Mouse (Mus musculus) liver, embryonic 11.5 days (tissue): ENCODE measurements around the gene Tspan31. TPM values are rescaled to one million over a fixed set of nuclear protein-coding genes. Genes with fewer than 3 reads are reported as not detected.

Experiments
- ATAC-seq: fragments of 200-750 bp; cut with Nextera tagmentation; replicated peaks from 2 replicates; pipeline ENCODE4 v1.8.0; 2017; ENCODE audit warnings: moderate number of reproducible peaks, mild to moderate bottlenecking, moderate TSS enrichment, moderate library complexity; ENCODE audit not compliant: low FRiP score
- DNase-seq: peaks from one replicate; pipeline ENCODE4 v3.0.0-alpha.2; 2017; ENCODE audit warnings: low spot score
- H3K27ac ChIP-seq: fragments of 300-500 bp; sonication (generic); 2 replicates; pipeline ENCODE4 v1.5.1; 2014; ENCODE audit warnings: mild to moderate bottlenecking, low read depth, low read length, control low read depth
- H3K27me3 ChIP-seq: fragments of 300-500 bp; sonication (generic); replicated peaks from 2 replicates; pipeline ENCODE4 v1.6.1; 2014; ENCODE audit warnings: low read length, mixed read lengths; ENCODE audit not compliant: control insufficient read depth, insufficient read depth
- H3K36me3 ChIP-seq: fragments of 300-500 bp; sonication (generic); 2 replicates; pipeline ENCODE4 v1.6.1; 2014; ENCODE audit warnings: mild to moderate bottlenecking, low read length, moderate library complexity, mixed read lengths; ENCODE audit not compliant: control insufficient read depth, insufficient read depth
- H3K4me1 ChIP-seq: fragments of 300-500 bp; sonication (generic); replicated peaks from 2 replicates; pipeline ENCODE4 v1.6.1; 2014; ENCODE audit warnings: low read length, mixed read lengths; ENCODE audit not compliant: control insufficient read depth, insufficient read depth
- H3K4me2 ChIP-seq: fragments of 300-500 bp; sonication (generic); 2 replicates; pipeline ENCODE4 v1.6.1; 2014; ENCODE audit warnings: mild to moderate bottlenecking, control low read depth, moderate library complexity
- H3K4me3 ChIP-seq: fragments of 300-500 bp; sonication (generic); 2 replicates; pipeline ENCODE4 v1.5.1; 2014; ENCODE audit warnings: low read depth, low read length, control low read depth
- H3K9ac ChIP-seq: fragments of 300-500 bp; sonication (generic); 2 replicates; pipeline ENCODE4 v1.6.1; 2014; ENCODE audit warnings: low read depth, low read length, control low read depth
- H3K9me3 ChIP-seq: fragments of 300-500 bp; sonication (generic); 2 replicates; pipeline ENCODE4 v1.6.1; 2016; ENCODE audit warnings: low read length, inconsistent platforms, mixed read lengths; ENCODE audit not compliant: control insufficient read depth
- WGBS: fragments of 180-500 bp; shearing (Covaris S2); extraction: QIAGEN DNeasy Blood & Tissue Kit; methylation state at CpG from one replicate; pipeline ENCODE4 v1.1.7; 2014; 5-methylcytosine and 5-hydroxymethylcytosine counted together
- polyA plus RNA-seq: library from polyadenylated mRNA; unstranded; fragments of >200 nt; fragmentation: Nextera tagmentation; extraction: Ambion mirVana; gene quantifications from 2 replicates; pipeline ENCODE4 v1.2.1, GENCODE M21; 2014

The Tspan31 gene
- polyA plus RNA-seq, 1 experiment from 2014 or later: 121 TPM

DNA sequence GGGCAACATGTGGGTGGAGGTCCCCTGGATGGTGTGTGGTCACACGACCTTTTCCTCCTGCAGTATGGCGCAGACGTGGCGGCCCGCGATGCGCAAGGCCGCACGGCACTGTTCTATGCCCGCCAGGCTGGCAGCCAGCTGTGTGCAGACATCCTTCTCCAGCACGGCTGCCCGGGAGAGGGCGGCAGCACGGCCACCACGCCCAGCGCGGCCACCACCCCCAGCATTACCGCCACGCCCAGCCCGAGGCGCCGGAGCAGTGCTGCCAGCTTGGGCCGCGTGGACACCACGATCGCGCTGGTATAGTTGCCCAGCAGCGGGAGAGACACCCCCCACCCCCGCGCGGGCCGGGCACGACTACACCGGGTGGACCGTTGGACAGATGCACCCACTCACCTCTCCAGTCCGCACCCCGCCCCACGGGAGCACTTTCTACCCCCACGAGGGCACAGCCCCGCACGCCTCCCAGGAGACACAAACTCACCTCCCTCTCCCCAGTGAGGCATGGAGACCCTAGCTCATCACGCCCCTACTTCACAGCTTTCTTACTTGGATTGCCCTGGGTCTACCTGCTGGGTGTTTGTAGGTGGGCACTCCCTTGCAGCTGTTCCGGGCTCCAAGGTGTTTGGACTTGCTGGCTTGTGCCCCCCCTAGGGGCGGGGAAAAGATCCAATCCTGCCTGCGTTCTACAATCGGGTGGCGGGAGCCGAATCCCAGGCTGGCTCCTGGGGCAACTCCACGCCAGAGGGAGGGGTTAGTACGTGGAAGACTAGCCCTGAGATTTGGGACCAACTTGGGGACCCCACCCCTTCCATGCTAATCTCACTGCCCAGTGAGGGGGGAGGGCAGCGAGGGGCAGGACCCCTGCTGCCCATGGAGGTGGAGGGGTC lies 21.7 kb upstream of the Tspan31 start:
- no peak overlapping the region for H3K27ac ChIP-seq
- H3K27me3 ChIP-seq: peaks cover 37% of the 10 kb centered on the region
- 26% methylated on average over 51 of the region's 51 CpGs for WGBS
- H3K36me3 ChIP-seq: peaks cover 3% of the 10 kb centered on the region; the same call in 1 of the 2 replicates
- no peaks in the 10 kb centered on the region for H3K9me3 ChIP-seq
- H3K9ac ChIP-seq: no peak overlapping the region
- DNase-seq: no peak
- H3K4me2 ChIP-seq: peak overlapping the region; percentile 50
- peak overlapping the region; percentile 14; the same call in 1 of the 2 replicates for H3K4me3 ChIP-seq
- ATAC-seq: peak; percentile 43
- peaks cover 14% of the 10 kb centered on the region for H3K4me1 ChIP-seq

DNA sequence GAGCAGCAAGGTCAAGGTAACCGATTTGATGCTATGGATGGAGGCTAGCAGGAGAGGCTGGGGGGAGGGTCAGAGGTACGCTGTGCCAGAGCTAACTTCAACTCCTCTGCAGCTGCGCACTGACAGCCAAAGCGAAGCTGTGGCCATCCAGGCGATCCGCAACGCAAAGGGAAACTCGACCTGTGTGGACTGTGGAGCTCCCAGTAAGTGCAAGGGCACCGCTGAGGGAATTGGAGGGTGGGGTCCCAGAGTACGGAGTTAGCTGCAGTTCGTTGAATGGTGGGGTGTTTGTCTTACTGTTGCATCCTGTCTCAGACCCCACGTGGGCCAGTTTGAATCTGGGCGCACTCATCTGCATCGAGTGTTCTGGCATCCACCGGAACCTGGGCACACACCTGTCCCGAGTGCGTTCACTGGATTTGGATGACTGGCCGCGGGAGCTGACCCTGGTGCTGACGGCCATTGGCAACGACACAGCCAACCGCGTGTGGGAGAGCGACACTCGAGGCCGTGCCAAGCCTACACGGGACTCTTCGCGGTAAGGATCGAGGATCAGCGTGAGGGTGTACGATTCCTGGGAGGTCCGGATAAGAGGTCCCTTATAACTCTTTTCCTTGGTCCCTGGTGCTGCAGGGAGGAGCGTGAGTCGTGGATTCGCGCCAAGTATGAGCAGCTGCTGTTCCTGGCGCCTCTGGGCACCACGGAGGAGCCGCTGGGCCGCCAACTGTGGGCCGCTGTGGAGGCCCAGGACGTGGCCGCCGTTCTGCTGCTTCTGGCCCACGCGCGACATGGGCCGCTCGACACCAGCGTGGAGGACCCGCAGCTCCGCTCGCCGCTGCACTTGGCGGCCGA lies 20.7 kb upstream of the Tspan31 start:
- Histone ChIP-seq H3K27ac (no peak overlapping the region), H3K9me3 (no peaks in the 10 kb centered on the region), H3K4me1 (peaks cover 14% of the 10 kb centered on the region), H3K36me3 (peaks cover 2% of the 10 kb centered on the region; the same call in 1 of the 2 replicates), H3K27me3 (peaks cover 37% of the 10 kb centered on the region), H3K4me2 (peak overlapping the region; percentile 50), H3K9ac (no peak overlapping the region), H3K4me3 (peak overlapping the region; percentile 14; the same call in 1 of the 2 replicates)
- DNase-seq (peak; percentile 52), ATAC-seq (no peak)
- WGBS: 22% methylated on average over 57 of the region's 57 CpGs

DNA sequence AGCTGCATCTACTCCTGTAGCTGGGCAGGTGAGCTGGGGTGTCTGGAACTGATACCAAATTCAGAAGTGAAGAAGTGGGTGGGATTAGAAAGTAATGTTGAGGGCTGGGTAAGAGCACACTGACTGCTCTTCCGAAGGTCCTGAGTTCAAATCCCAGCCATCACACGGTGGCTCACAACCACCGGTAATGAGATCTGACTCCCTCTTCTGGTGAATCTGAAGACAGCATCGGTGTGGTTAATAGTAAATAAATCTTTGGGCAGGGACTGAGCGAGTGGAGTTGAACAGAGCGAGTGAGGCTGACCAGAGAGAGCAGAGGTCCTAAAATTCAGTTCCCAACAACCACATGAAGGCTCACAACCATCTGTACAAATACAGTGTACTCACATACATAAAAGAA lies 15.6 kb upstream of the Tspan31 start:
- H3K27ac ChIP-seq: no peak overlapping the region
- DNase-seq (no peak), ATAC-seq (no peak)
- peaks cover 11% of the 10 kb centered on the region for H3K4me1 ChIP-seq
- H3K4me3 ChIP-seq: no peak overlapping the region
- no peaks in the 10 kb centered on the region for H3K9me3 ChIP-seq
- WGBS: 75% methylated on average over 6 of the region's 6 CpGs
- H3K36me3 ChIP-seq: no peaks in the 10 kb centered on the region
- peaks cover 46% of the 10 kb centered on the region for H3K27me3 ChIP-seq
- H3K9ac ChIP-seq: no peak overlapping the region
- no peak overlapping the region for H3K4me2 ChIP-seq

DNA sequence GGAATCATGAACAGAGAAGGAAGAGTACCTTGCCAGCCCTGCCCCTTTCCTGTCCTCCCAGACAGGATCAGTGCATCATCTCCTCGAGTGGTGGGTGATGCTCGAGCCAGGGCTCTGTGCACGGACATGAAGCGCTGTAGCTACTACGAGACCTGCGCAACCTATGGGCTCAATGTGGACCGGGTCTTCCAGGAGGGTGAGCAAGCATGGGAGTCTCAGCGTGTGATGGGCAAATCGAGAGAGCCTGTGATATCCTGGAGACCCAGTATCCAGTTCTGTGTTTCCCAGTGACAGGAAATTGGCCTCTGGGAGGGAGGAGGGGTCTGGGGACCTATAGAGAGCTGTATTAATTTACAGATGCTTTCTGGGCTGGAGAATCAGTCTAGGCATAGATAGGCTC lies 15.0 kb upstream of the Tspan31 start:
- DNase-seq (no peak), ATAC-seq (no peak)
- H3K9ac ChIP-seq: no peak overlapping the region
- H3K4me1 ChIP-seq: peaks cover 13% of the 10 kb centered on the region
- H3K27ac ChIP-seq: no peak overlapping the region
- H3K4me2 ChIP-seq: no peak overlapping the region
- 83% methylated on average over 9 of the region's 9 CpGs for WGBS
- peaks cover 46% of the 10 kb centered on the region for H3K27me3 ChIP-seq
- no peaks in the 10 kb centered on the region for H3K9me3 ChIP-seq
- no peak overlapping the region for H3K4me3 ChIP-seq
- H3K36me3 ChIP-seq: no peaks in the 10 kb centered on the region

DNA sequence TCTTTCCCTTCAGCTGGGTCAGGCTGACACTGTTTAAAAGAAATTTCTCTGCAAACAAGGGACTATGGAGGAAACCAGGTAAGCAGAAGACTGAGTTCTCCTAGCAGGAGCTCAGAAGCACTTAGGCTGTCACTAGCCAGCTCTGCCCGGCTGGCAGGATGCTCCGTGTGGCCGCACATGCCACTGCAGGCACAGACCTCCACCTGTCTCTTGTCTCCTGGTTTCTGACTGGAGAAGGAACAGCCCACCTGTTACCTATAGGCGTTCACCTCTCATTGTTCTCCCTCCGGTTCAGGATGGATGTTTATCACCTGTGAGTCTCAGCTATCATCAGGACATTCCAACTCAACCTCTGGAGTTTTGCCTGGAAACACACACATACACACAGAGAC lies 13.8 kb upstream of the Tspan31 start:
- no peak for DNase-seq
- Histone ChIP-seq H3K27ac (no peak overlapping the region), H3K27me3 (peaks cover 49% of the 10 kb centered on the region), H3K4me2 (no peak overlapping the region), H3K9me3 (no peaks in the 10 kb centered on the region), H3K4me1 (peaks cover 19% of the 10 kb centered on the region), H3K9ac (no peak overlapping the region), H3K36me3 (no peaks in the 10 kb centered on the region), H3K4me3 (no peak overlapping the region)
- ATAC-seq: no peak
- WGBS: 64% methylated on average over 5 of the region's 5 CpGs

DNA sequence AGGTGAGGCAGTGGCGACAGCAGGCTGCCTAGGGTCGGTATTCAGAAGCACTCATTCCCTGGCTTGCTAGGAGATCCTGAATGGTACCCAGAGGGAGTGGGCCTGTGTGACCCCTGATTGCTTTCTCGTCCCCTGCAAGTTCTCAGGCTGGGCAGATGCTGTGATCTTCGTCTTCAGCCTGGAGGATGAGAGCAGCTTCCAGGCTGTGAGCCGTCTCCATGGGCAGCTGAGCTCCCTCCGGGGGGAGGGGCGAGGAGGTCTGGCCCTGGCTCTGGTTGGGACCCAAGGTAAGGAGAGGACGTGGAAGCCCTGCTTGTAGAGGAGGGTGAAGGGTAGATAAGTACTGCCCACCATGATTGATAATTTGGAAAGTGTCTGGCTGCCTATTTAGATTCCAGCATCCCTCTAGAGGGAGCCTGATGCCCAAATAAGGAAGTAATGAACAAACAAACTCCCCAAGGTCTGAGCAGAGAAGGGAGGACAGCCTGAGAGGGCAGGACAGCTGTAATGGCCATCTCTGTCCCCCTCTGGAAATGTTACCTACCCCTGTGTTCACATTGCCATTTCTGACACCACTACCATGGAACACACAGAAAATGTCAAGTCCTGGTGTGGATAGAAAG lies 13.3 kb upstream of the Tspan31 start:
- DNase-seq (no peak), ATAC-seq (no peak)
- H3K4me2 ChIP-seq: no peak overlapping the region
- peaks cover 53% of the 10 kb centered on the region for H3K27me3 ChIP-seq
- H3K36me3 ChIP-seq: no peaks in the 10 kb centered on the region
- H3K9me3 ChIP-seq: no peaks in the 10 kb centered on the region
- no peak overlapping the region for H3K27ac ChIP-seq
- peaks cover 19% of the 10 kb centered on the region for H3K4me1 ChIP-seq
- H3K4me3 ChIP-seq: no peak overlapping the region
- H3K9ac ChIP-seq: no peak overlapping the region
- 39% methylated on average over 8 of the region's 8 CpGs for WGBS

DNA sequence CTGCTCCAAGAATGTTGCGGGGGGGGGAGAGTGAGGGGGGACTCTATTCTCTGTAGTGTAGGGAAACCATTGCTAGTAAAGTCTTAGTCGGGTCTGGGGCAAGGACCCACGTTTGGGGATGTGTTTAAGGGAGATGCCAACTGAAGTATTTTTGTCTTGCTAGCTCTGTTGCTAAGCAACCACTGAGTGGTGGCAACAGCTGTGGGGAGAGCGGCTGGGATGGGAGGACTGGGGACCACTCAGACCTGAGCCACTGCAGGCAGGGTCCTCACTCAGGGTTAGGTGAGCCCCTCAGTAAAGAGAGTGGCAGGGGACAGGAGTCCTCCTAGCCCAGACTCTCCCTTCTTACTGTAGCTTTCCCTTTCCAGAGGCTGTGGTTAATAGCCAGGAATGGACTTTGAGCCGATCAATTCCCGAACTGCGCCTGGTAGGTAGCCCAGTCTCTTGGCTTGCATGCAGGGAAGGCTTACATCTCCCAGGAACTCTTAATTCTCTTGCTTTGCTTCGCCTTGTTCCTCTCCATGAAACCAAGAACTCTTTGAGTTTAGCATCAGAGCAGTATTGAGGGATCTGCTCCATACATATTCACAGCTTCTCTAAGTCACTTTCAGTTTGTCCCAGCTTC lies 12.0 kb upstream of the Tspan31 start:
- Histone ChIP-seq H3K9ac (no peak overlapping the region), H3K36me3 (no peaks in the 10 kb centered on the region), H3K4me2 (peak overlapping the region; percentile 58), H3K4me1 (peaks cover 23% of the 10 kb centered on the region), H3K27me3 (peaks cover 64% of the 10 kb centered on the region), H3K4me3 (no peak overlapping the region), H3K9me3 (no peaks in the 10 kb centered on the region), H3K27ac (no peak overlapping the region)
- no peak; the same call in 1 of the 2 replicates for ATAC-seq
- no peak for DNase-seq
- WGBS: 49% methylated on average over 8 of the region's 8 CpGs
